Mouse (Mus musculus) central nervous system, embryonic 14 days (tissue): Measurements from ENCODE around the gene Adgrg1. TPM values are rescaled to one million over a fixed set of nuclear protein-coding genes. Genes with fewer than 3 reads are reported as not detected.

Experiments
- polyA plus RNA-seq: library from polyadenylated mRNA; depleted of rRNA; stranded (reverse); fragments of >200 nt; gene quantifications from 2 replicates; pipeline ENCODE4 v1.2.3, GENCODE M21; 2012; rRNA removed

Adgrg1 gene
- 326 and 465 TPM in 2 replicates for polyA plus RNA-seq

DNA sequence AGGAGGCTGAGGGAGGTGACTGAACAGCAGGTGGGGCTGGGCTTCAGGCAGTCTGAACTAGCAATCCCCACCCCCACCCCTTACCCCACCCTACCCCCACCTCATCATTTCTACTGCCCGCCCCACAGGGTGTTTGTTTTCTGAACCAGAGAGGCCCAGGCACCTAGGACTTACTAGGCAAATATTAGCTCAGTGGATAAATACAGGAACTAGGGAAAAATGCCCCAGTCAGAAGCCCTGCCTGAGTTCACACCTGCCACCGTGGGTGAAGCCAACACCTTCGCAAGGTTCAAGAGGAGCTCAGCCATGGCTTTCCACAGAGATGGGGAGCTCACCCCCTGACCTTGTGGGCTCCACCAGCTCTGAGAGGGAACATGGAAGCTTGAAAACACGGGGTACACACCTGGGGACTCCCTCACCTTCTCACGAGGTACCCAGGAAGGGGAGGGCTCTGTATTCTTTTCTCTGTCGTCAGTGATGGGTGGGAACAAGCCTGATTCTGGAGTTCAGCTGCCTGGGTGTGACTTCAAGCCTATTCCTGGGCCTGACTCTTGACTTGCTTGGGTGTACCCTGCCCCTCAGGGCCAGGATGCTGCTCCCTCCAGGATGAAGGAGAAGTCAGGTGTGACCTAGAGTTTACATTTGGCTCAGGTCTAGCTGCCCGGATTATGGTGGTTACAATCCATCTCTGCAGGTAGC is at the start of gene Adgrg1:
Gene Adgrg1 (plus strand): TSS at position 285 of the 699 bp plus-strand sequence.

DNA sequence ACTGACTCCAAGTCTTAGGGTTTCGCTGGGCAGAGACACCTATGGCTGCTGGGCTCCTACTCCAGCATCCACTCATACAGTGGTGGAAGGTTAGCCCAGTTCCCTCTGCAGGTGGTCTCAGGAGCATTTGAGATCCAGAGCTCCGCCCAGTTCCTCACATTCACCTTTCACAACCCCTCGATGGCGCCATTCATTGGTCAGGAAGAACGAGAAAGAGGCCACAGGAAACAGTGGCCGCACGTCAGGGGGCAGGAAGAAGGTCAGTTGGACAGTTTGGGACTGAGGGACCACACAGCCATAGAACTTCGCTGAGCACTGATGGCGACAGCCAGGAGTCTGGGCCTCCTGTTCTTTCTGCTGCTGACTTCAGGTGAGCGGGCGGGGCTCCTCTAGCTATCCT is 42.9 kb downstream of the Adgrg1 start, which contains the start of gene Adgrg3:
Gene Adgrg3 (plus strand): TSS at position 242 of the 400 bp plus-strand sequence.

DNA sequence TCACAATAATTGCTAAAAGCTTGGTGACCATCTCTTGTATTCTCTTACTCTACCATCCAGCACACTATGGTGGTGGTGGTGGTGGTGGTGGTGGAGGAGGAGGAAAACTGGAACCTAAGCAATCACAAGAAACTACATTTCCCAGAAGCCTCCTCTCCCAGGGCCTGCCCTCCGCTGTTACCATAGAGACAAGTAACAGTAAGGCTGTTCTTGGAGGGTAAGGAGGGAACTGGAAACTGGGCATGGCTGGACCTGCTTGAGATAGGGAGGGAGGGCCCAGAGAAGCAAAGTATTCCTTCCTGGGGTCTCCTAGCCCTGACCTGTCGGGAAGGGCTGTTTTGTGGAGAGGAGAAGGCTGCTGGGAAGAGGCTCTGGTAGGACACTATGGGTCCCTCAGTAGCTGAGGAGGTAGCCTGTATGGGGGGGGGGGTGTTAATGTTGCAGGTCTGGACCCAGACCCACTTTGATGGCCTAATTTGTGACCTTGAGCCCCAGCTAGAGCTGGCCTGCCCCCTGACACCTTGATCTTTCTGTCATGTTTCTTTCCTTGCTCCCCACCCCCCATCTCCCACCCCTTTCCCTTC is 80.5 kb downstream of the Adgrg1 start, which contains the start of gene Drc7:
Gene Drc7 (plus strand): TSS at position 177 of the 584 bp plus-strand sequence.

Other genes starting within 250 kb of the Adgrg1 start
- 0.36 and 0.79 TPM in 2 replicates for gene Ccl22, start 229.2 kb upstream of the Adgrg1 start, polyA plus RNA-seq
- gene Cx3cl1, start 202.7 kb upstream of the Adgrg1 start, polyA plus RNA-seq, result 19.7 and 21.7 TPM in 2 replicates
- gene Ccl17, start 164.3 kb upstream of the Adgrg1 start, polyA plus RNA-seq, result 0.30 TPM in 1 of 2 replicates, not detected in the other
- 66.2 and 67.0 TPM in 2 replicates for gene Coq9, start 136.4 kb upstream of the Adgrg1 start, polyA plus RNA-seq
- 77.2 and 78.1 TPM in 2 replicates for gene Ciapin1, start 136.4 kb upstream of the Adgrg1 start, polyA plus RNA-seq
- gene Polr2c, start 117.3 kb upstream of the Adgrg1 start, polyA plus RNA-seq, result 127 and 139 TPM in 2 replicates
- gene Dok4, start 98.4 kb upstream of the Adgrg1 start, polyA plus RNA-seq, result 68.6 and 72.1 TPM in 2 replicates
- gene Ccdc102a, start 56.7 kb upstream of the Adgrg1 start, polyA plus RNA-seq, result 11.4 and 19.4 TPM in 2 replicates
- gene Adgrg5, start 51.1 kb upstream of the Adgrg1 start, polyA plus RNA-seq, result 0.31 and 0.34 TPM in 2 replicates
- gene Adgrg3, start 42.9 kb downstream of the Adgrg1 start, polyA plus RNA-seq, result 2.3 and 2.7 TPM in 2 replicates
- gene Drc7, start 80.4 kb downstream of the Adgrg1 start, polyA plus RNA-seq, result 2.0 and 2.1 TPM in 2 replicates
- 49.0 and 50.8 TPM in 2 replicates for gene Katnb1, start 106.4 kb downstream of the Adgrg1 start, polyA plus RNA-seq
- gene Kifc3, start 228.1 kb downstream of the Adgrg1 start, polyA plus RNA-seq, result 25.3 and 28.3 TPM in 2 replicates